Mouse (Mus musculus): ENCODE results near the gene Ghr. TPM values are rescaled to one million over a fixed set of nuclear protein-coding genes. Genes with fewer than 3 reads are reported as not detected.
A peak's percentile ranks its signal among the peaks of the same experiment; 100 is the strongest.

Gene Ghr
- total RNA-seq, 2 experiments from 2014 or later = 0.47 TPM; not detected in 1

- ATAC-seq (replicated peaks; ENCODE audit: low FRiP score, low TSS enrichment, poor library complexity, severe bottlenecking) = no peak
Measured at GRCm38 (mm10) chr15:3323041-3323440, 260.3 kb downstream of the Ghr start.

GRCm38 (mm10) chr15:3319929-3320328, 263.4 kb downstream of the Ghr start:
- no peak for ATAC-seq (replicated peaks; ENCODE audit: low FRiP score, low TSS enrichment, poor library complexity, severe bottlenecking)

- ATAC-seq (replicated peaks; ENCODE audit: low FRiP score, low TSS enrichment, poor library complexity, severe bottlenecking) = no peak
Measured at GRCm38 (mm10) chr15:3316617-3317016, 266.7 kb downstream of the Ghr start.

- no peak for ATAC-seq (replicated peaks; ENCODE audit: low FRiP score, low TSS enrichment, poor library complexity, severe bottlenecking)
Measured at GRCm38 (mm10) chr15:3312937-3313336, 270.4 kb downstream of the Ghr start.

GRCm38 (mm10) chr15:3309856-3310255, 273.4 kb downstream of the Ghr start:
- ATAC-seq (replicated peaks; ENCODE audit: low FRiP score, low TSS enrichment, poor library complexity, severe bottlenecking) = no peak

- no peak for ATAC-seq (replicated peaks; ENCODE audit: low FRiP score, low TSS enrichment, poor library complexity, severe bottlenecking)
Measured at GRCm38 (mm10) chr15:3303426-3303825, 279.9 kb downstream of the Ghr start, which contains the start of gene Ccdc152. Gene Ccdc152 (minus strand): TSS chr15:3303526.

- no peak for ATAC-seq (replicated peaks; ENCODE audit: low FRiP score, low TSS enrichment, poor library complexity, severe bottlenecking)
Measured at GRCm38 (mm10) chr15:3300361-3301100, 282.8 kb downstream of the Ghr start.

GRCm38 (mm10) chr15:3297615-3298014, 285.7 kb downstream of the Ghr start:
- ATAC-seq (replicated peaks; ENCODE audit: low FRiP score, low TSS enrichment, poor library complexity, severe bottlenecking) = no peak

- no peak for ATAC-seq (replicated peaks; ENCODE audit: low FRiP score, low TSS enrichment, poor library complexity, severe bottlenecking)
Measured at GRCm38 (mm10) chr15:3295986-3296385, 287.3 kb downstream of the Ghr start.

GRCm38 (mm10) chr15:3293477-3293876, 289.8 kb downstream of the Ghr start:
- no peak for ATAC-seq (replicated peaks; ENCODE audit: low FRiP score, low TSS enrichment, poor library complexity, severe bottlenecking)

- no peak for ATAC-seq (replicated peaks; ENCODE audit: low FRiP score, low TSS enrichment, poor library complexity, severe bottlenecking)
Measured at GRCm38 (mm10) chr15:3290435-3290834, 292.9 kb downstream of the Ghr start.

GRCm38 (mm10) chr15:3286032-3286431, 297.3 kb downstream of the Ghr start:
- ATAC-seq (replicated peaks; ENCODE audit: low FRiP score, low TSS enrichment, poor library complexity, severe bottlenecking) = no peak

GRCm38 (mm10) chr15:3281737-3282136, 301.6 kb downstream of the Ghr start:
- no peak for ATAC-seq (replicated peaks; ENCODE audit: low FRiP score, low TSS enrichment, poor library complexity, severe bottlenecking)

- ATAC-seq (replicated peaks; ENCODE audit: low FRiP score, low TSS enrichment, poor library complexity, severe bottlenecking) = no peak
Measured at GRCm38 (mm10) chr15:3281216-3281615, 302.1 kb downstream of the Ghr start.

GRCm38 (mm10) chr15:3279242-3279641, 304.1 kb downstream of the Ghr start:
- no peak for ATAC-seq (replicated peaks; ENCODE audit: low FRiP score, low TSS enrichment, poor library complexity, severe bottlenecking)

GRCm38 (mm10) chr15:3277391-3277790, 305.9 kb downstream of the Ghr start:
- no peak for ATAC-seq (replicated peaks; ENCODE audit: low FRiP score, low TSS enrichment, poor library complexity, severe bottlenecking)

- no peak for ATAC-seq (replicated peaks; ENCODE audit: low FRiP score, low TSS enrichment, poor library complexity, severe bottlenecking)
Measured at GRCm38 (mm10) chr15:3273191-3273590, 310.1 kb downstream of the Ghr start.

GRCm38 (mm10) chr15:3271216-3271615, 312.1 kb downstream of the Ghr start:
- peak; percentile 34; the same call in 1 of the 2 replicates for ATAC-seq (replicated peaks; ENCODE audit: low FRiP score, low TSS enrichment, poor library complexity, severe bottlenecking)

GRCm38 (mm10) chr15:3270646-3271077, 312.6 kb downstream of the Ghr start:
- ATAC-seq (replicated peaks; ENCODE audit: low FRiP score, low TSS enrichment, poor library complexity, severe bottlenecking) = peak; percentile 93

- ATAC-seq (replicated peaks; ENCODE audit: low FRiP score, low TSS enrichment, poor library complexity, severe bottlenecking) = peak; percentile 55
Measured at GRCm38 (mm10) chr15:3269996-3270645, 313.2 kb downstream of the Ghr start.

- no peak for ATAC-seq (replicated peaks; ENCODE audit: low FRiP score, low TSS enrichment, poor library complexity, severe bottlenecking)
Measured at GRCm38 (mm10) chr15:3269496-3269895, 313.8 kb downstream of the Ghr start.

All from megakaryocyte-erythroid progenitor cell, adult 5-6 weeks (primary cell).